Mouse (Mus musculus) olfactory bulb, adult 2 months (tissue): Measurements from ENCODE around the gene Slc45a3. TPM values are rescaled to one million over a fixed set of nuclear protein-coding genes. Genes with fewer than 3 reads are reported as not detected.

Source experiments
- H3K27ac ChIP-seq: fragments of 200-500 bp; 2 replicates; pipeline ENCODE4 v1.5.1; 2012; ENCODE audit warnings: low read depth, low read length; ENCODE audit not compliant: insufficient read depth
- H3K4me1 ChIP-seq: fragments of 200-500 bp; 2 replicates; pipeline ENCODE4 v1.6.1; 2012; ENCODE audit warnings: low read length; ENCODE audit not compliant: control insufficient read depth, insufficient read depth
- H3K4me3 ChIP-seq: fragments of 200-500 bp; 2 replicates; pipeline ENCODE4 v1.5.1; 2012; ENCODE audit warnings: mild to moderate bottlenecking, low read depth, low read length, moderate library complexity; ENCODE audit not compliant: insufficient read depth
- CTCF ChIP-seq: fragments of 200-500 bp; IDR thresholded peaks from 2 replicates; pipeline ENCODE4 v1.5.1; 2012; ENCODE audit warnings: low read depth, mild to moderate bottlenecking, low read length, moderate library complexity; ENCODE audit not compliant: insufficient read depth
- POLR2A ChIP-seq: fragments of 200-500 bp; IDR thresholded peaks from 2 replicates; pipeline ENCODE4 v1.6.1; 2012; ENCODE audit warnings: mild to moderate bottlenecking, low read depth, low read length, moderate library complexity; ENCODE audit not compliant: insufficient read depth
- WGBS: fragments of 180-500 bp; shearing (Covaris S2); methylation state at CpG from one replicate; pipeline ENCODE4 v1.1.7; 2018; 5-methylcytosine and 5-hydroxymethylcytosine counted together
- polyA plus RNA-seq: library from polyadenylated mRNA; stranded (reverse); fragments of >200 nt; gene quantifications from 2 replicates; pipeline ENCODE4 v1.2.4, GENCODE M21; 2012; ENCODE audit warnings: low replicate concordance; ENCODE audit not compliant: missing spikeins, insufficient read depth, insufficient read length

The Slc45a3 gene
- polyA plus RNA-seq, 1 experiment, result not detected

GRCm38 (mm10) chr1:131983806-131984205 is 21.0 kb downstream of the Slc45a3 start:
- TF ChIP-seq CTCF, result no peak
- TF ChIP-seq POLR2A, result no peak
- Histone ChIP-seq H3K27ac (no peak overlapping the region), H3K4me3 (no peak overlapping the region), H3K4me1 (no peaks in the 10 kb centered on the region)
- WGBS, result 54% methylated on average over 2 of the region's 2 CpGs

- Histone ChIP-seq H3K27ac (no peak overlapping the region), H3K4me3 (no peak overlapping the region), H3K4me1 (no peaks in the 10 kb centered on the region)
- WGBS, result 68% methylated on average over 15 of the region's 15 CpGs
- TF ChIP-seq POLR2A (no peak), CTCF (no peak)
These were observed 24.7 kb downstream of the Slc45a3 start for GRCm38 (mm10) chr1:131987432-131987831.

GRCm38 (mm10) chr1:131989476-131989875 is 26.7 kb downstream of the Slc45a3 start:
- Histone ChIP-seq H3K4me3 (no peak overlapping the region), H3K4me1 (no peaks in the 10 kb centered on the region), H3K27ac (no peak overlapping the region)
- 53% methylated on average over 4 of the region's 4 CpGs for WGBS
- TF ChIP-seq POLR2A, result no peak
- no peak for TF ChIP-seq CTCF

- Histone ChIP-seq H3K4me3 (no peak overlapping the region), H3K27ac (no peak overlapping the region), H3K4me1 (no peaks in the 10 kb centered on the region)
- no peak for TF ChIP-seq CTCF
- TF ChIP-seq POLR2A, result no peak
- 94% methylated on average over 9 of the region's 9 CpGs for WGBS
These were observed 27.5 kb downstream of the Slc45a3 start for GRCm38 (mm10) chr1:131990083-131990760.

GRCm38 (mm10) chr1:131992561-131993001 is 29.8 kb downstream of the Slc45a3 start:
- no peaks in the 10 kb centered on the region for H3K4me1 ChIP-seq
- WGBS, result 86% methylated on average over 7 of the region's 7 CpGs
- H3K4me3 ChIP-seq, result no peak overlapping the region
- no peak overlapping the region for H3K27ac ChIP-seq
- TF ChIP-seq POLR2A, result no peak
- no peak for TF ChIP-seq CTCF

DNA sequence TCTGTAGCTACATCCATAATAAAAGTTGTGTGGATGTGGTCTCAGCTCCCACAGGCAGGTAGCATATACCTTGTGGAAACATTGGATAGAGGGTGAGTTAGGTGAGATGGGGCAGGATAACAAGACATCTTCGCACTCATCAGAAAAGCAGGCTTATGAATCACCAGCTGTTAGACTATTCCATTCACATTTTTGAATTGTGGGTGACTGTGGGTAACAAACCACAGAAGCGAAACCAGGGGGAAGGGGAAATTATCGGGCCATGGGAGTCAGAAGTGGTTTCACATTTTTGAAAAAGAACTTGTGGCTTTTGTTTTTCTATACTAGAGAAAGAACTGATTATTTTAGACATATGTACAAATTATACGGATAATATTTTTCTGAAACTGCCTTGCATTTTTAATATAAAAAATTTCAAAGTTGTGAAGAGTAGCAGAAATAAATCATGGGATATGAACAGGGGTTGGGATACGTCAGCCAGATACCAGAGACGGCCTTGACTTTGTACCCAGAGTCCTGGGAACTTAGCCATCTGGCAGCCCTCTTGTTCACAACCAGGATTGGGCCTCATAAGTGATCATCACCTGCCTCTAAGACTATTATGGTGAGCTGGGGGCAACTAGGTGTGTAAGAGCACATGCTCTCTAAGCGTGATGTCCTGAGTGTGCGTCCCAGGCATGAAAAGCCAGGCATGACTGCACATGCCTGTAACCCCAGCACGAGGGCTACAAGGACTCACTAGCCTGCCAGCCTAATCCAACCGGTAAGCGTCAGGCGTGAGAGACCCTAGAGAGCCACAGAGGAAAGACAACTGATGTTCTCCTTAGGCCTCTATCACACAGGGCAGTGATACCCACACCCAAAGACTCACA is 30.6 kb downstream of the Slc45a3 start:
- WGBS, result 90% methylated on average over 12 of the region's 12 CpGs
- Histone ChIP-seq H3K4me3 (no peak overlapping the region), H3K4me1 (no peaks in the 10 kb centered on the region), H3K27ac (no peak overlapping the region)
- TF ChIP-seq POLR2A (no peak), CTCF (no peak)

DNA sequence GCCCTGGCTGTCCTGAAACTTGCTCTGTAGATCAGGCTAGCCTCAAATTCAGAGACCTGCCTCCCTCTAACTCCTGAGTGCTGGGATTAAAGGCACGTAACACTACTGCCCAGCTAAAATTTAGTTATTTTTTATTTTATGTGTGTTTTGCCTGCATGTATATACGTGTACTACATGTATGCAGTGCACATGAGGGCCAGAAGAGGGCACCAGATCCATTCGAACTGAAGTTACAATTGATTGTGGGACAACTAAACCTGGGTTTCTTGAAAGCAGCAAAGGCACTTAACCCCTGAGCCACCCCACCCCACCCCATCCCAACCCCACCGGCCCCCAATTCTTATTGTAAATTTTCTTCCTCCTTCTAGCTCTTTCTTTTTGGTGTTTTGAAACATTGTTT is 32.3 kb downstream of the Slc45a3 start:
- Histone ChIP-seq H3K27ac (no peak overlapping the region), H3K4me1 (no peaks in the 10 kb centered on the region), H3K4me3 (no peak overlapping the region)
- 31% methylated on average over 4 of the region's 4 CpGs for WGBS
- TF ChIP-seq POLR2A (no peak), CTCF (no peak)

- TF ChIP-seq POLR2A, result no peak
- H3K4me3 ChIP-seq, result no peak overlapping the region
- H3K27ac ChIP-seq, result no peak overlapping the region
- no peaks in the 10 kb centered on the region for H3K4me1 ChIP-seq
These were observed 37.7 kb downstream of the Slc45a3 start for GRCm38 (mm10) chr1:132000506-132000905.

GRCm38 (mm10) chr1:132001880-132002330 is 39.1 kb downstream of the Slc45a3 start:
- no peaks in the 10 kb centered on the region for H3K4me1 ChIP-seq
- H3K4me3 ChIP-seq, result no peak overlapping the region
- TF ChIP-seq CTCF (no peak), POLR2A (no peak)
- 84% methylated on average over 4 of the region's 4 CpGs for WGBS
- no peak overlapping the region for H3K27ac ChIP-seq
